In genomic region chrX:43428855-43429263, GRCm38 (mm10) we compare ENCODE assay signal across 9 mouse cellular contexts. TPM values are rescaled to one million over a fixed set of nuclear protein-coding genes. Genes with fewer than 3 reads are reported as not detected.
DNase-seq lines count a peak whose midpoint lies in the region; ATAC-seq and TF ChIP-seq lines count a peak whose summit lies in the region.
"Had no signal": no experiment of that assay in that cellular context is flagged by ENCODE, and none has a peak within 500 bp of the region (broad histone marks: within the 10 kb centered on the region; RNA-seq: fewer than 3 reads in every experiment).

Gene Tenm1 (minus strand): TSS chrX:43429126.

- no peak for TF ChIP-seq CTCF in ES-Bruce4 (IDR thresholded peaks at IDR 0.05; ENCODE audit: low read depth, low read length)
- no peak for TF ChIP-seq CTCF in intestine, postnatal 0 days (IDR thresholded peaks at IDR 0.05; ENCODE audit: low read depth)

- no peak for TF ChIP-seq EP300 in ES-Bruce4 (IDR thresholded peaks at IDR 0.05; ENCODE audit: insufficient read depth, low read depth, low read length)

- H3K4me2 ChIP-seq in embryonic facial prominence, embryonic 15.5 days (replicated peaks), result peak within 1 kb of the TSS; percentile 60
- H3K4me2 ChIP-seq in intestine, postnatal 0 days (replicated peaks; ENCODE audit: low read depth), result peak within 1 kb of the TSS; percentile 64
- peak within 1 kb of the TSS; percentile 65 for H3K4me2 ChIP-seq in midbrain, embryonic 12.5 days (replicated peaks)

- no peak within 1 kb of the TSS for H3K27ac ChIP-seq in ES-Bruce4 (ENCODE audit: insufficient read depth, low read length)
- H3K27ac ChIP-seq in embryonic facial prominence, embryonic 15.5 days (replicated peaks), result no peak within 1 kb of the TSS
- H3K27ac ChIP-seq in intestine, postnatal 0 days (ENCODE audit: low read depth, low read length), result no peak within 1 kb of the TSS
- H3K27ac ChIP-seq in midbrain, embryonic 12.5 days (replicated peaks), result peak within 1 kb of the TSS; percentile 20; the same call in 1 of the 2 replicates

- 17% methylated on average over 22 of the region's 22 CpGs for WGBS in embryonic facial prominence, embryonic 15.5 days
- 11% methylated on average over 22 of the region's 22 CpGs for WGBS in intestine, postnatal 0 days
- 12% methylated on average over 22 of the region's 22 CpGs for WGBS in midbrain, embryonic 12.5 days

- peak; percentile 56 for DNase-seq in Muller cell, postnatal 12 days (ENCODE audit: inconsistent ontology term)
- DNase-seq in ovary, postnatal 36 days (ENCODE audit: low spot score), result no peak
- DNase-seq in heart, postnatal 4 days, result no peak

- H3K9me3 ChIP-seq in ES-Bruce4 (replicated peaks; ENCODE audit: control insufficient read depth, insufficient read depth, low read length, poor library complexity, severe bottlenecking), result no peaks in the 10 kb centered on the region
- H3K9me3 ChIP-seq in embryonic facial prominence, embryonic 15.5 days (replicated peaks), result no peaks in the 10 kb centered on the region
- H3K9me3 ChIP-seq in intestine, postnatal 0 days (ENCODE audit: control insufficient read depth), result no peaks in the 10 kb centered on the region
- no peaks in the 10 kb centered on the region for H3K9me3 ChIP-seq in midbrain, embryonic 12.5 days

- H3K4me3 ChIP-seq in ES-Bruce4 (ENCODE audit: low read depth, low read length), result peak within 1 kb of the TSS; percentile 67
- H3K4me3 ChIP-seq in embryonic facial prominence, embryonic 15.5 days (replicated peaks), result peak within 1 kb of the TSS; percentile 39
- peak within 1 kb of the TSS; percentile 35 for H3K4me3 ChIP-seq in intestine, postnatal 0 days (ENCODE audit: low read depth, low read length)
- H3K4me3 ChIP-seq in midbrain, embryonic 12.5 days, result peak within 1 kb of the TSS; percentile 43

- no peaks in the 10 kb centered on the region for H3K27me3 ChIP-seq in ES-Bruce4 (ENCODE audit: control insufficient read depth, insufficient read depth, low read length, poor library complexity, severe bottlenecking)
- peaks cover 14% of the 10 kb centered on the region for H3K27me3 ChIP-seq in embryonic facial prominence, embryonic 15.5 days
- H3K27me3 ChIP-seq in intestine, postnatal 0 days (replicated peaks; ENCODE audit: control insufficient read depth, insufficient read depth, low read length), result 0 out of 2 replicates have a peak, but pooled peaks cover 8% of the 10 kb centered on the region
- H3K27me3 ChIP-seq in midbrain, embryonic 12.5 days, result peaks cover 12% of the 10 kb centered on the region

- no peaks in the 10 kb centered on the region for H3K4me1 ChIP-seq in ES-Bruce4 (ENCODE audit: control insufficient read depth, insufficient read depth, low read length)
- no peaks in the 10 kb centered on the region for H3K4me1 ChIP-seq in embryonic facial prominence, embryonic 15.5 days
- H3K4me1 ChIP-seq in intestine, postnatal 0 days (replicated peaks; ENCODE audit: control insufficient read depth, insufficient read depth, low read length), result no peaks in the 10 kb centered on the region
- H3K4me1 ChIP-seq in midbrain, embryonic 12.5 days, result no peaks in the 10 kb centered on the region

- ATAC-seq in embryonic facial prominence, embryonic 15.5 days (ENCODE audit: insufficient number of reproducible peaks, low FRiP score, low TSS enrichment, low read depth), result no peak
- ATAC-seq in intestine, postnatal 0 days, result no peak
- peak; percentile 42 for ATAC-seq in midbrain, embryonic 12.5 days (ENCODE audit: low FRiP score, low read depth)
- ATAC-seq in activated CD4-positive, CD25-positive, alpha-beta regulatory T cell, adult 4 months, result no peak

- H3K9ac ChIP-seq in ES-Bruce4 (ENCODE audit: low read depth, poor library complexity, severe bottlenecking), result peak within 1 kb of the TSS; percentile 62
- H3K9ac ChIP-seq in embryonic facial prominence, embryonic 15.5 days, result no peak within 1 kb of the TSS
- no peak within 1 kb of the TSS for H3K9ac ChIP-seq in intestine, postnatal 0 days (ENCODE audit: low read depth, low read length)
- 0 out of 2 replicates have a peak within 1 kb of the TSS, but pooled peaks have one; percentile 24 for H3K9ac ChIP-seq in midbrain, embryonic 12.5 days (replicated peaks)

- H3K36me3 ChIP-seq in ES-Bruce4 (ENCODE audit: control insufficient read depth, insufficient read depth, low read length, poor library complexity, severe bottlenecking), result no peaks in the 10 kb centered on the region
- no peaks in the 10 kb centered on the region for H3K36me3 ChIP-seq in embryonic facial prominence, embryonic 15.5 days
- H3K36me3 ChIP-seq in intestine, postnatal 0 days (ENCODE audit: control insufficient read depth, insufficient read depth), result no peaks in the 10 kb centered on the region
- H3K36me3 ChIP-seq in midbrain, embryonic 12.5 days, result no peaks in the 10 kb centered on the region

- no peak for TF ChIP-seq POLR2A in ES-Bruce4 (IDR thresholded peaks at IDR 0.05; ENCODE audit: insufficient read depth, low read length)

RNA-seq across cellular contexts. Expression of gene Tenm1, which starts in this region (rescaled TPM):
- polyA plus RNA-seq in ES-Bruce4 (2011; ENCODE audit: insufficient read depth, insufficient read length, low read depth, missing spikeins), result 0.41 and 0.57 TPM in 2 replicates
- 1.8 and 1.9 TPM in 2 replicates for polyA plus RNA-seq in embryonic facial prominence, embryonic 15.5 days (2015; fragmentation: Nextera tagmentation; extraction: Ambion mirVana)
- 0.22 and 0.23 TPM in 2 replicates for polyA plus RNA-seq in intestine, postnatal 0 days (2015; fragmentation: Nextera tagmentation; extraction: Ambion mirVana)
- 6.4 and 7.4 TPM in 2 replicates for polyA plus RNA-seq in midbrain, embryonic 12.5 days (2016; fragmentation: Nextera tagmentation; extraction: Ambion mirVana)
- polyA plus RNA-seq in activated CD4-positive, CD25-positive, alpha-beta regulatory T cell, adult 4 months (2017; shearing (Covaris generic)), result under 1 TPM in 1 of 2 experiments, not detected in 1; 0.07 TPM
- not detected for total RNA-seq in heart, postnatal 4 days (2021)
- total RNA-seq: neutrophil, adult 5-6 weeks had no signal

Comparison
In these comparisons a context has a peak if more than half of its experiments do, and no peak if none do; other contexts are left out.
1. H3K9ac ChIP-seq: peak in ES-Bruce4 (single experiment) and midbrain, embryonic 12.5 days (single experiment); none in embryonic facial prominence, embryonic 15.5 days (single experiment) and intestine, postnatal 0 days (single experiment).
2. Peak in every context shown above with its lines, with median percentiles within 50 percentile points of each other: H3K4me3 ChIP-seq and H3K4me2 ChIP-seq.